Mouse (Mus musculus): Measurements from ENCODE around the gene Fsd1.

DNA sequence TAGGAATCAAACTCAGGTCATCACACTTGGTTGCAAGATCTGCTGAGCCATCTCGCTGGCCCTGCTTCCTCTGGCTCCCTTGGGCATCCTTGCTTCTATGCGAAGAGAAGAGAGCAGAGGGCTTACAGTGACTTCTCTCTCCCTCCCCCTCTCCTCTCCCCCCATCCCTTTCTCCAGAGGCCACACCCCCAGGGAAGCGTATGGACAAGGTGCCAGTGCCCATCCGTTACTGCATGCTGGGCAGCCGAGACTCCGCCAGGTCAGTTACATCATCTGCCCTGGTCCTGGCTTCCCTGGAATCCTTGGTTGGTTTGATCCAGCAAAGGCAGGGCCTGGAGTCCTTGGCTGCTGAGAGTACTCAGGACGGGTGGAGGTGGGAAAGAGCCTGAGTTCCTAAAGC lies 25.1 kb downstream of the Fsd1 start:
- TF ChIP-seq POLR2A (IDR thresholded peaks at IDR 0.05; ENCODE audit: low read depth, low read length) (no peak), CTCF (conservative IDR thresholded peaks at IDR 0.05; ENCODE audit: insufficient read depth, insufficient read length, low read depth, low read length) (no peak)
